Mouse (Mus musculus) MEL (cell line): Measurements from ENCODE around the gene Ankfy1. TPM values are rescaled to one million over a fixed set of nuclear protein-coding genes. Genes with fewer than 3 reads are reported as not detected.

Experiments
- DNase-seq: peaks from one replicate; pipeline ENCODE4 v3.0.0; 2011; ENCODE audit warnings: low read depth, low spot score
- H3K27ac ChIP-seq: 2 replicates; pipeline ENCODE4 v1.5.1; 2012; ENCODE audit warnings: low read depth, mild to moderate bottlenecking, control low read depth, low read length, moderate library complexity; ENCODE audit not compliant: control insufficient read depth
- H3K27me3 ChIP-seq, 2 experiments: fragments of 150-350 bp in 1 of 2; sonication (generic) in 1 of 2; 2 replicates each; pipeline ENCODE4 v1.6.1; 2012; ENCODE audit warnings: low read length in 2 of 2, mild to moderate bottlenecking in 2 of 2, improper control_type of control experiment in 1 of 2, moderate library complexity in 1 of 2; ENCODE audit not compliant: insufficient read depth in 2 of 2, control insufficient read depth in 1 of 2
- H3K36me3 ChIP-seq, 2 experiments: 2 replicates each; pipeline ENCODE4 v1.6.1; 2012 to 2014; ENCODE audit warnings: low read length in 2 of 2, improper control_type of control experiment in 1 of 2, inconsistent platforms in 1 of 2, mild to moderate bottlenecking in 1 of 2; ENCODE audit not compliant: insufficient read depth in 2 of 2, control insufficient read depth in 1 of 2
- H3K4me1 ChIP-seq, 2 experiments: fragments of 150-350 bp in 1 of 2; sonication (generic) in 1 of 2; 2 replicates each; pipeline ENCODE4 v1.6.1; 2012; ENCODE audit warnings: low read length in 2 of 2, improper control_type of control experiment in 1 of 2, mild to moderate bottlenecking in 1 of 2; ENCODE audit not compliant: insufficient read depth in 2 of 2, control insufficient read depth in 1 of 2
- H3K4me3 ChIP-seq, 2 experiments: fragments of 150-350 bp in 1 of 2; sonication (generic) in 1 of 2; 2 replicates each; pipeline ENCODE4 v1.5.1; 2012; ENCODE audit warnings: low read depth in 2 of 2, low read length in 2 of 2, mild to moderate bottlenecking in 2 of 2, moderate library complexity in 2 of 2, control low read depth in 1 of 2, improper control_type of control experiment in 1 of 2; ENCODE audit not compliant: control insufficient read depth in 1 of 2, insufficient read depth in 1 of 2
- H3K79me2 ChIP-seq: 2 replicates; pipeline ENCODE4 v1.6.1; 2012; ENCODE audit warnings: mild to moderate bottlenecking, low read length, moderate library complexity; ENCODE audit not compliant: control insufficient read depth, poor library complexity, insufficient read depth
- H3K9ac ChIP-seq: 2 replicates; pipeline ENCODE4 v1.6.1; 2012; ENCODE audit warnings: low read depth, mild to moderate bottlenecking, control low read depth, low read length, moderate library complexity; ENCODE audit not compliant: control insufficient read depth, poor library complexity, severe bottlenecking
- H3K9me3 ChIP-seq: fragments of 150-350 bp; sonication (generic); replicated peaks from 2 replicates; pipeline ENCODE4 v1.6.1; 2012; ENCODE audit warnings: mild to moderate bottlenecking, low read length, improper control_type of control experiment, moderate library complexity; ENCODE audit not compliant: insufficient read depth
- CHD2 ChIP-seq: IDR thresholded peaks from 2 replicates; pipeline ENCODE4 v1.6.1; 2011; ENCODE audit warnings: low read length, improper control_type of control experiment
- E2F4 ChIP-seq: IDR thresholded peaks from 2 replicates; pipeline ENCODE4 v1.6.1; 2011; ENCODE audit warnings: low read depth, low read length, improper control_type of control experiment, borderline replicate concordance
- EP300 ChIP-seq, 2 experiments: IDR thresholded peaks; 2 replicates each; pipeline ENCODE4 v1.6.1; 2011; ENCODE audit warnings: improper control_type of control experiment in 2 of 2, low read length in 2 of 2, low read depth in 1 of 2, mild to moderate bottlenecking in 1 of 2
- ETS1 ChIP-seq: IDR thresholded peaks from 2 replicates; pipeline ENCODE4 v1.6.1; 2012; ENCODE audit warnings: low read depth, mild to moderate bottlenecking, inconsistent platforms, low read length, improper control_type of control experiment, moderate library complexity
- GATA1 ChIP-seq: IDR thresholded peaks from 2 replicates; pipeline ENCODE4 v1.6.1; 2011; ENCODE audit warnings: low read depth, low read length, improper control_type of control experiment
- JUND ChIP-seq: IDR thresholded peaks from 2 replicates; pipeline ENCODE4 v1.6.1; 2011; ENCODE audit warnings: low read depth, mild to moderate bottlenecking, improper control_type of control experiment, low read length
- KAT2A ChIP-seq: conservative IDR thresholded peaks from 2 replicates; pipeline ENCODE4 v1.6.1; 2012; ENCODE audit warnings: low read depth, low read length, improper control_type of control experiment, inconsistent platforms
- MAFK ChIP-seq: IDR thresholded peaks from 2 replicates; pipeline ENCODE4 v1.6.1; 2011; ENCODE audit warnings: low read depth, mild to moderate bottlenecking, low read length, improper control_type of control experiment, borderline replicate concordance
- MAX ChIP-seq: IDR thresholded peaks from 2 replicates; pipeline ENCODE4 v1.6.1; 2011; ENCODE audit warnings: low read length, improper control_type of control experiment
- MAZ ChIP-seq: IDR thresholded peaks from 2 replicates; pipeline ENCODE4 v1.6.1; 2012; ENCODE audit warnings: low read depth, mild to moderate bottlenecking, inconsistent platforms, low read length, improper control_type of control experiment
- MEF2A ChIP-seq: IDR thresholded peaks from 2 replicates; pipeline ENCODE4 v1.6.1; 2014; ENCODE audit warnings: low read depth, mild to moderate bottlenecking, inconsistent platforms, low read length, improper control_type of control experiment; ENCODE audit not compliant: poor library complexity, insufficient replicate concordance, severe bottlenecking; ENCODE audit errors: extremely low read depth
- MXI1 ChIP-seq: IDR thresholded peaks from 2 replicates; pipeline ENCODE4 v1.6.1; 2011; ENCODE audit warnings: mild to moderate bottlenecking, low read depth, low read length, improper control_type of control experiment
- MYC ChIP-seq: IDR thresholded peaks from 2 replicates; pipeline ENCODE4 v1.6.1; 2011; ENCODE audit warnings: low read depth, mild to moderate bottlenecking, low read length, improper control_type of control experiment, moderate library complexity
- NELFE ChIP-seq: IDR thresholded peaks from 2 replicates; pipeline ENCODE4 v1.6.1; 2011; ENCODE audit warnings: low read depth, low read length, improper control_type of control experiment
- NRF1 ChIP-seq: IDR thresholded peaks from 2 replicates; pipeline ENCODE4 v1.6.1; 2014; ENCODE audit warnings: low read depth, mild to moderate bottlenecking, inconsistent platforms, low read length, improper control_type of control experiment, moderate library complexity; ENCODE audit not compliant: poor library complexity, insufficient read depth, severe bottlenecking
- POLR2A ChIP-seq, 2 experiments: IDR thresholded peaks; 2 replicates each; pipeline ENCODE4 v1.6.1; 2011 to 2012; ENCODE audit warnings: low read length in 2 of 2, mild to moderate bottlenecking in 2 of 2, control low read depth in 1 of 2, improper control_type of control experiment in 1 of 2, low read depth in 1 of 2, moderate library complexity in 1 of 2; ENCODE audit not compliant: control insufficient read depth in 1 of 2, insufficient read depth in 1 of 2, poor library complexity in 1 of 2
- POLR2AphosphoS2 ChIP-seq: IDR thresholded peaks from 2 replicates; pipeline ENCODE4 v1.6.1; 2011; ENCODE audit warnings: low read length, improper control_type of control experiment
- POLR2AphosphoS5 ChIP-seq: IDR thresholded peaks from 2 replicates; pipeline ENCODE4 v1.6.1; 2012; ENCODE audit warnings: low read depth, borderline replicate concordance, mild to moderate bottlenecking, inconsistent platforms, low read length, moderate library complexity, mixed read lengths
- RAD21 ChIP-seq: IDR thresholded peaks from 2 replicates; pipeline ENCODE4 v1.6.1; 2011; ENCODE audit warnings: mild to moderate bottlenecking, low read depth, low read length, improper control_type of control experiment
- RCOR1 ChIP-seq: IDR thresholded peaks from 2 replicates; pipeline ENCODE4 v1.6.1; 2012; ENCODE audit warnings: low read depth, mild to moderate bottlenecking, inconsistent platforms, low read length, improper control_type of control experiment
- SIN3A ChIP-seq: IDR thresholded peaks from 2 replicates; pipeline ENCODE4 v1.6.1; 2012; ENCODE audit warnings: low read length, improper control_type of control experiment, inconsistent platforms
- TAL1 ChIP-seq: IDR thresholded peaks from 2 replicates; pipeline ENCODE4 v1.6.1; 2012; ENCODE audit warnings: mild to moderate bottlenecking, inconsistent platforms, low read length, moderate library complexity, mixed read lengths
- TCF12 ChIP-seq: IDR thresholded peaks from 2 replicates; pipeline ENCODE4 v1.6.1; 2014; ENCODE audit warnings: low read depth, mild to moderate bottlenecking, inconsistent platforms, low read length, improper control_type of control experiment, moderate library complexity
- USF2 ChIP-seq, 2 experiments: IDR thresholded peaks; 2 replicates each; pipeline ENCODE4 v1.6.1; 2011 to 2012; ENCODE audit warnings: improper control_type of control experiment in 2 of 2, low read length in 2 of 2, borderline replicate concordance in 1 of 2, inconsistent platforms in 1 of 2, low read depth in 1 of 2, mild to moderate bottlenecking in 1 of 2; ENCODE audit not compliant: insufficient read depth in 1 of 2
- ZC3H11A ChIP-seq: IDR thresholded peaks from 2 replicates; pipeline ENCODE4 v1.6.1; 2012; ENCODE audit warnings: low read depth, mild to moderate bottlenecking, inconsistent platforms, low read length, improper control_type of control experiment
- ZKSCAN1 ChIP-seq: IDR thresholded peaks from 2 replicates; pipeline ENCODE4 v1.6.1; 2012; ENCODE audit warnings: low read depth, mild to moderate bottlenecking, inconsistent platforms, low read length, improper control_type of control experiment, moderate library complexity
- ZMIZ1 ChIP-seq: IDR thresholded peaks from 2 replicates; pipeline ENCODE4 v1.6.1; 2012; ENCODE audit warnings: low read depth, mild to moderate bottlenecking, inconsistent platforms, low read length, improper control_type of control experiment, moderate library complexity
- polyA plus RNA-seq, 2 experiments: library from polyadenylated mRNA; stranded (reverse) in 1 of 2; unstranded in 1 of 2; fragments of >175 nt in 1 of 2; fragments of >200 nt in 1 of 2; gene quantifications; 2 replicates each; pipeline versions ENCODE4 v1.2.1 to v1.2.4; 2012; ENCODE audit warnings: low replicate concordance in 2 of 2, low read depth in 1 of 2; ENCODE audit not compliant: insufficient read length in 2 of 2, insufficient read depth in 1 of 2, missing spikeins in 1 of 2
- total RNA-seq: library from RNA; depleted of rRNA; stranded (reverse); fragments of 300-350 nt; gene quantifications from 2 replicates; pipeline ENCODE4 v1.2.3, GENCODE M21; 2012

Ankfy1 gene
- total and polyA plus RNA-seq, 3 experiments: 60.6 to 153 (median 148) TPM

DNA sequence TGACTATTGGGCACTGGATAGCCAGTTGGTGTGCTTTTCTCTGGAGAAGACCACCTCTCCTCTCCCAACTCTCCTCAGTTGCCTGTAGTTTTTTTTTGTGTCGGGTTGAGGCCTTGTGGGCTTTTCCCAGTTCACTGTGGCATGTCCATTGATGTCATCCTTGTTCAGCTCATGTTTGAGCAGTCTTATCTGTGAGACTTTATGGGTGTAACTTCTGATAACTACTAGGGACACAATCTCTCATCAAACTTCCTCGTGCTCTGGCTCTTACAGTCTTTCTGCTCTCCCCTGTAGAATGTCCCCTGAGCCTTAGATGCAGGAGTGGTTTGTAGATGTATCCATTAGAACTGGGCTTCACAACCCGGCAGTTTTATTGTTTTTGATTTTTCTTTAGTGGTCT is 5.2 kb downstream of the Ankfy1 start (continued):
- TF ChIP-seq ZKSCAN1: no peak
- peak; percentile 94 for TF ChIP-seq SIN3A
- TF ChIP-seq MAZ: 0 out of 2 replicates have a peak, but pooled peaks have one; percentile 27
- TF ChIP-seq JUND: no peak
- TF ChIP-seq TCF12: peak; percentile 74; the same call in 1 of the 2 replicates
- 0 out of 2 replicates have a peak, but pooled peaks have one; percentile 70 for TF ChIP-seq ZMIZ1

DNA sequence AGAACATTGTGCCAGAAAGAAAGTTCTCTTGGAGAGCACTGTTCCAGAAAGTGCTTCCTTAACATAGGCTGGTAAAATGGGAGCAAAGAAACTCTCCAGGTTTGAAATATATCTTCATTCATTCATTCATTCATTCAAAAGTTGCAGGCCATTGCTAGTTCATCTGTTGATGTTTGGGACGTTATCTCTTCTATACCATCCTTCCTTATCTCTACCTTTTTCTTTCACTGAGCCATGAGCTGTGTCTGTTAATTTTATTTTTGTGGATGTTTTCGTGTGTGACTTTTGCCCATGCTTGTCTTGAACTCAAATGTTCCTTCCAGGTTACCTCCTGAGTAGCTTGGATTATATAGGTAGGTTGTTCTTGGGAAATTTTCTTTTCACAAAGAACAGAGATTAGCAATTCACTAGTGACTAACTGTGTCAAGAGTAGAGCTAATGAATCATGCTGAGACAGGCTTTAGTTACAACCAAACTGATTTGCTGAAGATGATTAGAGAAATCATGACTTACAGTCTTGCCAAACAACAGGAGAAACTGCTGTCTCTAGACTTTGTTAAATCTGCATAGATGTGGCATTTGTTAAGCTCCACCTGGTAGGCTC is 6.7 kb downstream of the Ankfy1 start:
- H3K9ac ChIP-seq: no peak overlapping the region
- peak overlapping the region; percentile 24; the same call in 1 of the 2 replicates for H3K27ac ChIP-seq
- H3K4me1 ChIP-seq: peaks cover 40 to 46% of the 10 kb centered on the region in 2 experiments
- TF ChIP-seq GATA1 (peak; percentile 53; the same call in 1 of the 2 replicates), TAL1 (no peak), MXI1 (peak; percentile 40), KAT2A (no peak), E2F4 (no peak), POLR2AphosphoS5 (no peak), TCF12 (peak; percentile 28; the same call in 1 of the 2 replicates), ZC3H11A (0 out of 2 replicates have a peak, but pooled peaks have one; percentile 3), MAFK (no peak), MEF2A (no peak), ZKSCAN1 (no peak), RCOR1 (no peak; the same call in 1 of the 2 replicates), MYC (peak; percentile 20; the same call in 1 of the 2 replicates), POLR2A (IDR thresholded peaks at IDR 0.05; ENCODE audit: control insufficient read depth in 1 of 2, insufficient read depth in 1 of 2, low read depth in 1 of 2, low read length in 2 of 2, poor library complexity in 1 of 2) (no peak), NRF1 (no peak), EP300 (IDR thresholded peaks at IDR 0.05; ENCODE audit: low read depth in 1 of 2, low read length in 2 of 2) (peak in 1 of 2 experiments; percentile 46; a peak in 2 of 4 replicates), USF2 (IDR thresholded peaks at IDR 0.05; ENCODE audit: borderline replicate concordance in 1 of 2, insufficient read depth in 1 of 2, low read depth in 1 of 2, low read length in 2 of 2) (no peak), CHD2 (no peak), POLR2AphosphoS2 (no peak), MAX (no peak), NELFE (no peak), ZMIZ1 (no peak), RAD21 (no peak), ETS1 (peak; percentile 15; the same call in 1 of the 2 replicates)
- DNase-seq: peak; percentile 36
- no peaks in the 10 kb centered on the region for H3K27me3 ChIP-seq
- H3K4me3 ChIP-seq: no peak overlapping the region
- no peaks in the 10 kb centered on the region for H3K9me3 ChIP-seq
- peaks cover 43% of the 10 kb centered on the region for H3K79me2 ChIP-seq
- peaks cover 6 to 57% of the 10 kb centered on the region in 2 experiments for H3K36me3 ChIP-seq
